Mouse (Mus musculus): Measurements from ENCODE around the gene Dtx3l.
"Not testable (repeated sequence)": the region's sequence is repeated elsewhere in the genome, so short reads cannot be mapped to it uniquely, and the experiment has no call there.

GRCm38 (mm10) chr16:35965991-35966390, 27.0 kb upstream of the Dtx3l start:
- TF ChIP-seq CTCF (IDR thresholded peaks at IDR 0.05; ENCODE audit: low read depth, low read length); GATA1 (IDR thresholded peaks at IDR 0.05; ENCODE audit: borderline replicate concordance, low read length); GATA2 (IDR thresholded peaks at IDR 0.05; ENCODE audit: borderline replicate concordance, low read depth, low read length); POLR2AphosphoS5 (IDR thresholded peaks at IDR 0.05; ENCODE audit: insufficient replicate concordance, low read depth, low read length): not testable (repeated sequence)
